Mouse (Mus musculus) spleen, adult 2 months (tissue): Measurements from ENCODE around the gene Suclg1. TPM values are rescaled to one million over a fixed set of nuclear protein-coding genes. Genes with fewer than 3 reads are reported as not detected.

Experiments used
- DNase-seq, 2 experiments: peaks; one replicate each; pipeline versions ENCODE4 v3.0.0 to v3.0.0-alpha.2; 2012 to 2021; ENCODE audit warnings: low spot score in 2 of 2, low read depth in 1 of 2
- H3K27ac ChIP-seq: fragments of 200-500 bp; 2 replicates; pipeline ENCODE4 v1.5.1; 2012; ENCODE audit warnings: low read length, inconsistent platforms; ENCODE audit not compliant: insufficient read depth
- H3K27me3 ChIP-seq: fragments of 200-500 bp; 2 replicates; pipeline ENCODE4 v1.6.1; 2012; ENCODE audit warnings: mild to moderate bottlenecking, moderate library complexity, low read length, inconsistent platforms; ENCODE audit not compliant: control insufficient read depth, insufficient read depth
- H3K36me3 ChIP-seq: fragments of 200-500 bp; 2 replicates; pipeline ENCODE4 v1.6.1; 2012; ENCODE audit warnings: mild to moderate bottlenecking, low read length, inconsistent platforms; ENCODE audit not compliant: control insufficient read depth, insufficient read depth
- H3K4me1 ChIP-seq: fragments of 200-500 bp; 2 replicates; pipeline ENCODE4 v1.6.1; 2011; ENCODE audit warnings: inconsistent platforms; ENCODE audit not compliant: control insufficient read depth, insufficient read depth, insufficient read length
- H3K4me3 ChIP-seq: fragments of 200-500 bp; 2 replicates; pipeline ENCODE4 v1.5.1; 2011; ENCODE audit warnings: mild to moderate bottlenecking, inconsistent platforms; ENCODE audit not compliant: insufficient read depth, insufficient read length; ENCODE audit errors: extremely low read depth
- CTCF ChIP-seq: fragments of 200-500 bp; IDR thresholded peaks from 2 replicates; pipeline ENCODE4 v1.5.1; 2011; ENCODE audit warnings: mild to moderate bottlenecking, inconsistent platforms; ENCODE audit not compliant: insufficient read depth, insufficient read length, insufficient replicate concordance; ENCODE audit errors: extremely low read depth
- POLR2A ChIP-seq: fragments of 200-500 bp; IDR thresholded peaks from 2 replicates; pipeline ENCODE4 v1.6.1; 2011; ENCODE audit warnings: low read depth, low read length, inconsistent platforms
- whole genome bisulfite sequencing: fragments of 180-500 bp; shearing (Covaris S2); methylation state at CpG from one replicate; pipeline ENCODE4 v1.1.7; 2018; 5-methylcytosine and 5-hydroxymethylcytosine counted together
- polyA plus RNA-seq: library from polyadenylated mRNA; depleted of rRNA; stranded (reverse); fragments of >200 nt; gene quantifications from 2 replicates; pipeline ENCODE4 v1.2.3, GENCODE M21; 2012

Suclg1 gene
- polyA plus RNA-seq, 1 experiment, result 19.0 TPM

GRCm38 (mm10) chr6:73249851-73250250 is 1.7 kb downstream of the Suclg1 start:
- no peaks in the 10 kb centered on the region for H3K36me3 ChIP-seq
- TF ChIP-seq POLR2A, result no peak
- TF ChIP-seq CTCF, result no peak
- H3K4me3 ChIP-seq, result no peak overlapping the region
- no peak for DNase-seq
- H3K27me3 ChIP-seq, result no peaks in the 10 kb centered on the region
- 78% methylated on average over 4 of the region's 4 CpGs for WGBS
- H3K4me1 ChIP-seq, result peaks cover 10% of the 10 kb centered on the region; the same call in 1 of the 2 replicates
- no peak overlapping the region for H3K27ac ChIP-seq

- Histone ChIP-seq H3K4me3 (no peak overlapping the region), H3K36me3 (no peaks in the 10 kb centered on the region), H3K27me3 (no peaks in the 10 kb centered on the region), H3K4me1 (peaks cover 15% of the 10 kb centered on the region; the same call in 1 of the 2 replicates), H3K27ac (no peak overlapping the region)
- no peak for DNase-seq
- TF ChIP-seq CTCF, result no peak
- no peak for TF ChIP-seq POLR2A
- WGBS, result 95% methylated on average over 11 of the region's 11 CpGs
These were observed 3.2 kb downstream of the Suclg1 start for GRCm38 (mm10) chr6:73251336-73251735.

GRCm38 (mm10) chr6:73252396-73252795 is 4.2 kb downstream of the Suclg1 start:
- no peak for DNase-seq
- Histone ChIP-seq H3K4me1 (peaks cover 15% of the 10 kb centered on the region; the same call in 1 of the 2 replicates), H3K27me3 (no peaks in the 10 kb centered on the region), H3K4me3 (no peak overlapping the region), H3K36me3 (peaks cover 2% of the 10 kb centered on the region), H3K27ac (peak overlapping the region; percentile 34; the same call in 1 of the 2 replicates)
- no peak for TF ChIP-seq CTCF
- TF ChIP-seq POLR2A, result no peak

- Histone ChIP-seq H3K4me3 (no peak overlapping the region), H3K36me3 (peaks cover 5% of the 10 kb centered on the region), H3K27ac (peak overlapping the region; percentile 34; the same call in 1 of the 2 replicates), H3K27me3 (no peaks in the 10 kb centered on the region), H3K4me1 (peaks cover 15% of the 10 kb centered on the region; the same call in 1 of the 2 replicates)
- TF ChIP-seq CTCF, result no peak
- TF ChIP-seq POLR2A, result no peak
- DNase-seq, result peak in 1 of 2 experiments; percentile 27
- 65% methylated on average over 2 of the region's 2 CpGs for WGBS
These were observed 4.8 kb downstream of the Suclg1 start for GRCm38 (mm10) chr6:73253006-73253405.

GRCm38 (mm10) chr6:73253584-73253983 is 5.4 kb downstream of the Suclg1 start:
- Histone ChIP-seq H3K27me3 (no peaks in the 10 kb centered on the region), H3K4me1 (peaks cover 15% of the 10 kb centered on the region; the same call in 1 of the 2 replicates), H3K36me3 (peaks cover 8% of the 10 kb centered on the region), H3K27ac (0 out of 2 replicates have a peak overlapping the region, but pooled peaks have one; percentile 34), H3K4me3 (no peak overlapping the region)
- DNase-seq, result no peak
- 76% methylated on average over 4 of the region's 4 CpGs for WGBS
- TF ChIP-seq POLR2A (no peak), CTCF (no peak)

GRCm38 (mm10) chr6:73254307-73255228 is 6.4 kb downstream of the Suclg1 start:
- no peak for TF ChIP-seq POLR2A
- TF ChIP-seq CTCF, result no peak
- H3K4me3 ChIP-seq, result no peak overlapping the region
- WGBS, result 29% methylated on average over 9 of the region's 9 CpGs
- H3K36me3 ChIP-seq, result peaks cover 11% of the 10 kb centered on the region
- peak; percentile 31 to 41 for DNase-seq
- H3K27me3 ChIP-seq, result no peaks in the 10 kb centered on the region
- peaks cover 15% of the 10 kb centered on the region; the same call in 1 of the 2 replicates for H3K4me1 ChIP-seq
- H3K27ac ChIP-seq, result peak overlapping the region; percentile 83

GRCm38 (mm10) chr6:73257068-73257467 is 8.9 kb downstream of the Suclg1 start:
- no peaks in the 10 kb centered on the region for H3K27me3 ChIP-seq
- no peak overlapping the region for H3K27ac ChIP-seq
- peaks cover 13% of the 10 kb centered on the region; the same call in 1 of the 2 replicates for H3K4me1 ChIP-seq
- DNase-seq, result no peak
- H3K4me3 ChIP-seq, result no peak overlapping the region
- 74% methylated on average over 7 of the region's 7 CpGs for WGBS
- TF ChIP-seq POLR2A, result no peak
- no peak for TF ChIP-seq CTCF
- H3K36me3 ChIP-seq, result peaks cover 28% of the 10 kb centered on the region
